Mouse (Mus musculus) urinary bladder, postnatal 4 days (tissue): ENCODE results near the gene Gm29582.
"Not testable (repeated sequence)": the region's sequence is repeated elsewhere in the genome, so short reads cannot be mapped to it uniquely, and the experiment has no call there.

ENCODE experiments used
- DNase-seq, 2 experiments: peaks; one replicate each; pipeline ENCODE4 v3.0.0; 2021 to 2022; ENCODE audit warnings: low spot score in 2 of 2

Gene Gm29582

GRCm38 (mm10) chrY:30738461-30738860, at the start of gene Gm29582:
TSS of gene Gm29582 (minus strand) at chrY:30738561.
- DNase-seq: not testable (repeated sequence)
